Mouse (Mus musculus) thymus, adult 2 months (tissue): ENCODE results near the gene Gpr153.

Experiments
- CTCF ChIP-seq: fragments of 200-500 bp; IDR thresholded peaks from 2 replicates; pipeline ENCODE4 v1.5.1; 2012; ENCODE audit warnings: mild to moderate bottlenecking, control low read depth, low read length, moderate library complexity, borderline replicate concordance; ENCODE audit not compliant: control insufficient read depth, poor library complexity, insufficient read depth; ENCODE audit errors: extremely low read depth
- POLR2A ChIP-seq: fragments of 200-500 bp; IDR thresholded peaks from 2 replicates; pipeline ENCODE4 v1.6.1; 2012; ENCODE audit warnings: mild to moderate bottlenecking, low read length, control low read depth, moderate library complexity; ENCODE audit not compliant: control insufficient read depth, poor library complexity, insufficient read depth; ENCODE audit errors: extremely low read depth

DNA sequence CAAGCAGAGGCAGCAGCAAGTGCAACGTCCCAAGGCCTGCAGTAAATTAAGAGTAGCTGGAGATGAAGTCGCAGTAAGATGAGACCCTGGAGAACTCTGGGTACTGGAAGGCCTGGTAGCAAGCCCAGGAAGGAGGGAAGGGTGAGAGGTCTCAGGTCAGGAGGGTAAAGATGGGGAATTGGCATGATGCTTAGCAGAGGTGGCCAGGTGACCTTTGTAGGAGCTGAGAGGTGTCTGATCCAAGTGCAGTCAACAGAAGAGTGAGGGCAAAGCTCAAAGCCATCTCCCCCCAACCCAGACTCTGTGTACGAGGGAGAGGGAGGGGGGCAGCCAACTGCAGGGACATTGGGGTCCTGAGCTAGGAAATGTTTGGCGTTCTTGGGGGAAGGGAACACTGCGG lies 47.4 kb downstream of the Gpr153 start:
- no peak for TF ChIP-seq CTCF
- TF ChIP-seq POLR2A, result no peak
